In genomic region chr17:34661121-34661591, GRCm38 (mm10) we compare ENCODE assay signal across 9 mouse cellular contexts. TPM values are rescaled to one million over a fixed set of nuclear protein-coding genes. Genes with fewer than 3 reads are reported as not detected.
A peak's percentile ranks its signal among the peaks of the same experiment; 100 is the strongest.
DNase-seq lines count a peak whose midpoint lies in the region; ATAC-seq and TF ChIP-seq lines count a peak whose summit lies in the region.
"Had no signal": no experiment of that assay in that cellular context is flagged by ENCODE, and none has a peak within 500 bp of the region (broad histone marks: within the 10 kb centered on the region; RNA-seq: fewer than 3 reads in every experiment).

No protein-coding gene starts in this region.

- WGBS in lung, adult 2 months: 2% methylated on average over 19 of the region's 19 CpGs

- H3K9me3 ChIP-seq in megakaryocyte, embryonic 14.5 days: no peaks in the 10 kb centered on the region

- H3K27me3 ChIP-seq in megakaryocyte, embryonic 14.5 days (replicated peaks): peaks cover 72% of the 10 kb centered on the region

- no peak for TF ChIP-seq CTCF in lung, adult 2 months (IDR thresholded peaks at IDR 0.05; ENCODE audit: insufficient read depth, low read length)

- peak overlapping the region; percentile 67 for H3K4me3 ChIP-seq in megakaryocyte, embryonic 14.5 days (replicated peaks)
- peak overlapping the region; percentile 62 for H3K4me3 ChIP-seq in lung, adult 2 months (replicated peaks; ENCODE audit: extremely low read depth, low read depth, low read length)

- DNase-seq in heart, adult 18-20 months: peak; percentile 80 to 88
- DNase-seq in kidney, adult 18-20 months: peak; percentile 65
- no peak for DNase-seq in lung, adult 2 months
- DNase-seq in right cerebral cortex, postnatal 36 days (ENCODE audit: low spot score in 2 of 2): no peak
- no peak for DNase-seq in left cerebral cortex, postnatal 4 days

- peaks cover 48% of the 10 kb centered on the region for H3K4me1 ChIP-seq in megakaryocyte, embryonic 14.5 days
- H3K4me1 ChIP-seq in lung, adult 2 months (ENCODE audit: control insufficient read depth, insufficient read depth, low read length): peaks cover 18% of the 10 kb centered on the region

- ATAC-seq in megakaryocyte, adult 5-6 weeks (ENCODE audit: poor library complexity, severe bottlenecking): no peak
- ATAC-seq in inflammation-experienced regulatory T-cells, adult 6 months: no peak

- peak; percentile 75; the same call in 1 of the 2 replicates for TF ChIP-seq POLR2A in lung, adult 2 months (IDR thresholded peaks at IDR 0.05; ENCODE audit: borderline replicate concordance, extremely low read depth, low read depth, low read length)

- peaks cover 2% of the 10 kb centered on the region for H3K36me3 ChIP-seq in megakaryocyte, embryonic 14.5 days (replicated peaks; ENCODE audit: low read length)

- intact Hi-C loops in left cerebral cortex, postnatal 4 days (cut with DNase I): no loop called here

RNA-seq across cellular contexts. Expression of gene Tnxb, which starts 9.2 kb away (rescaled TPM):
- polyA plus RNA-seq in megakaryocyte, embryonic 14.5 days (2012; ENCODE audit: insufficient read depth, low replicate concordance): 0.03 TPM in 1 of 2 replicates, not detected in the other
- 0.02 and 0.04 TPM in 2 replicates for total RNA-seq in megakaryocyte, adult 5-6 weeks (2015)
- total RNA-seq in megakaryocyte, adult 5-6 weeks (2017): under 0.01 and 0.08 TPM in 2 replicates
- total RNA-seq in heart, adult 18-20 months (2021): 10 to 100 TPM; 22.9 to 26.5 TPM
- 39.6 and 49.2 TPM in 2 replicates for polyA plus RNA-seq in lung, adult 2 months (2012; rRNA removed)
- 1 to 10 TPM; 1.9 to 2.2 TPM for total RNA-seq in left cerebral cortex, postnatal 4 days (2021)
- not detected for polyA plus RNA-seq in inflammation-experienced regulatory T-cells, adult 6 months (2017; shearing (Covaris generic))

RNA-seq across cellular contexts. Expression of gene Atf6b, which starts 14.2 kb away (rescaled TPM):
- polyA plus RNA-seq in megakaryocyte, embryonic 14.5 days (2012; ENCODE audit: insufficient read depth, low replicate concordance): 192 and 427 TPM in 2 replicates
- 31.9 and 32.4 TPM in 2 replicates for total RNA-seq in megakaryocyte, adult 5-6 weeks (2015)
- 25.4 and 32.2 TPM in 2 replicates for total RNA-seq in megakaryocyte, adult 5-6 weeks (2017)
- total RNA-seq in heart, adult 18-20 months (2021): 10 to 100 TPM; 15.5 to 17.2 TPM
- polyA plus RNA-seq in lung, adult 2 months (2012; rRNA removed): 81.8 and 88.0 TPM in 2 replicates
- 10 to 100 TPM; 72.8 to 75.4 TPM for total RNA-seq in left cerebral cortex, postnatal 4 days (2021)
- 10 to 100 TPM; 19.0 to 21.9 (median 19.3) TPM for polyA plus RNA-seq in inflammation-experienced regulatory T-cells, adult 6 months (2017; shearing (Covaris generic))

RNA-seq across cellular contexts. Expression of gene Fkbpl, which starts 16.6 kb away (rescaled TPM):
- polyA plus RNA-seq in megakaryocyte, embryonic 14.5 days (2012; ENCODE audit: insufficient read depth, low replicate concordance): 6.1 and 22.5 TPM in 2 replicates
- 4.0 and 4.2 TPM in 2 replicates for total RNA-seq in megakaryocyte, adult 5-6 weeks (2015)
- 40.5 and 41.6 TPM in 2 replicates for total RNA-seq in megakaryocyte, adult 5-6 weeks (2017)
- 1 to 10 TPM; 5.8 to 6.5 TPM for total RNA-seq in heart, adult 18-20 months (2021)
- 2.4 and 2.9 TPM in 2 replicates for polyA plus RNA-seq in lung, adult 2 months (2012; rRNA removed)
- total RNA-seq in left cerebral cortex, postnatal 4 days (2021): 10 to 100 TPM in 1 of 2 experiments, 1 to 10 TPM in 1; 7.9 to 10.5 TPM
- 1 to 10 TPM; 4.4 to 5.8 (median 5.2) TPM for polyA plus RNA-seq in inflammation-experienced regulatory T-cells, adult 6 months (2017; shearing (Covaris generic))

RNA-seq across cellular contexts. Expression of gene Prrt1, which starts 31.8 kb away (rescaled TPM):
- not detected in 2 replicates for polyA plus RNA-seq in megakaryocyte, embryonic 14.5 days (2012; ENCODE audit: insufficient read depth, low replicate concordance)
- 0.22 and 0.73 TPM in 2 replicates for total RNA-seq in megakaryocyte, adult 5-6 weeks (2015)
- 0.22 TPM in 1 of 2 replicates, not detected in the other for total RNA-seq in megakaryocyte, adult 5-6 weeks (2017)
- total RNA-seq in heart, adult 18-20 months (2021): 1 to 10 TPM in 1 of 2 experiments, under 1 TPM in 1; 0.93 to 1.5 TPM
- 5.2 and 6.7 TPM in 2 replicates for polyA plus RNA-seq in lung, adult 2 months (2012; rRNA removed)
- 10 to 100 TPM; 78.2 to 81.9 TPM for total RNA-seq in left cerebral cortex, postnatal 4 days (2021)
- polyA plus RNA-seq in inflammation-experienced regulatory T-cells, adult 6 months (2017; shearing (Covaris generic)): 1 to 10 TPM in 2 of 3 experiments, under 1 TPM in 1; 0.79 to 4.0 (median 3.7) TPM
- total RNA-seq: hematopoietic stem cell, adult 5-6 weeks had no signal

RNA-seq across cellular contexts. Expression of gene Ppt2, which starts 32.8 kb away (rescaled TPM):
- 40.9 and 74.9 TPM in 2 replicates for polyA plus RNA-seq in megakaryocyte, embryonic 14.5 days (2012; ENCODE audit: insufficient read depth, low replicate concordance)
- total RNA-seq in megakaryocyte, adult 5-6 weeks (2015): 37.0 and 41.4 TPM in 2 replicates
- 25.6 and 26.8 TPM in 2 replicates for total RNA-seq in megakaryocyte, adult 5-6 weeks (2017)
- 10 to 100 TPM; 55.5 to 55.8 TPM for total RNA-seq in heart, adult 18-20 months (2021)
- 38.7 and 40.9 TPM in 2 replicates for polyA plus RNA-seq in lung, adult 2 months (2012; rRNA removed)
- 10 to 100 TPM; 30.3 to 32.7 TPM for total RNA-seq in left cerebral cortex, postnatal 4 days (2021)
- 10 to 100 TPM; 18.8 to 22.9 (median 20.6) TPM for polyA plus RNA-seq in inflammation-experienced regulatory T-cells, adult 6 months (2017; shearing (Covaris generic))

Comparison
In these comparisons a context has a peak if more than half of its experiments do, and no peak if none do; other contexts are left out.
1. DNase-seq: peak in heart, adult 18-20 months (2 of 2) and kidney, adult 18-20 months (single experiment); none in lung, adult 2 months (single experiment), right cerebral cortex, postnatal 36 days (0 of 2) and left cerebral cortex, postnatal 4 days (single experiment).
2. RNA of gene Tnxb, which starts 9.2 kb away (total RNA-seq): 22.9 to 26.5 TPM in heart, adult 18-20 months; 1.9 to 2.2 TPM in left cerebral cortex, postnatal 4 days and under 0.01 to 0.08 TPM in megakaryocyte, adult 5-6 weeks; every median in the first group is over 4 times any median in the second.